Mouse (Mus musculus): ENCODE results near the gene Acyp2.

DNA sequence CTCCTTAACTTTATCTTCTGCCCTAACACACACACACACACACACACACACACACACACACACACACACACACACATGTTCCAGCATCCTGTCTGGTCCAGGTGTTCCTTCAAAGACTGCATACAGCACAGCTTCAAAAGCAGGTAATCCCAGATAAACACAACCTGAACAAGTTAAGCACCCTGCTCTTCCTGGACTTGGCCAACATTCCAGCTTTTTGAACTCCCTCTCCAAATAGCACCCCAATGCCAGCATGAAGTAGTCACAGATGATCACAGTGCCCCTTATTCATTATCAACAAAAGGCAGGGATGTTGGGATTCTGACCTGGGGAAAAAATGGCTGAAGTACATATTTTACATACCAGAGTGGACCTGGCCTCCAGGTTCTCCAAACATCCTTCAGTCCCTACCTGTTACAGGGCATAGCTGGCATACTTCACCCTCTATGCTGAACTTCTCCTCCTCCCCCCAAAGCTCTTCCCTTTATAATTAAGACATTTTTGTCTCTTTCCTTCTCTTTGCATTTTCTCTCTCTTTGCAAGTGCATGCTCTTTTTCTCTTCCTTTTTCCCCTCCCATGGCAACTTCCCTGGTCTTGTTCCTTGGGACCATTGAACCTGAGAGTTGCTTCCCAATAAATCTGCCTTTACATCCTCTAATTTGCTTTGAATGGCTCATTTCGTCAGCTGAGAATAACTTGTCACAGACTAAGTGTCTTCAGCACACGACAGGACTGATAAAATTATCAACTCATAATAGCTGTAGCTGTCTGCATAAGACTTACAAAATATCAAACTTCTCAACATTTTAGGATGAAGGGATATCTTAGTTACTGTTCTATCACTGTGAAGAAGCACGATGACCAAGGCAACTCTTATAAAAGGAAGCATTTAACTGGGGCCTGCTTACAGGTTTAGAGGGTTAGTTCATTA, 41.5 kb downstream of the Acyp2 start:
- TF ChIP-seq CTCF (IDR thresholded peaks at IDR 0.05; ENCODE audit: low read depth, low read length) (no peak), POLR2A (IDR thresholded peaks at IDR 0.05; ENCODE audit: borderline replicate concordance, low read depth, low read length) (no peak)

Measured in bone marrow macrophage, adult 2 months (primary cell).